Mouse (Mus musculus) forebrain, embryonic 12.5 days (tissue): Measurements from ENCODE around the gene Crtc1. TPM values are rescaled to one million over a fixed set of nuclear protein-coding genes. Genes with fewer than 3 reads are reported as not detected.

Experiments
- ATAC-seq: fragments of 200-750 bp; cut with Nextera tagmentation; 2 replicates; pipeline ENCODE4 v1.8.0; 2017; ENCODE audit warnings: moderate TSS enrichment; ENCODE audit not compliant: low FRiP score
- H3K27ac ChIP-seq: fragments of 300-500 bp; sonication (generic); 2 replicates; pipeline ENCODE4 v1.5.1; 2016; ENCODE audit warnings: mild to moderate bottlenecking
- H3K27me3 ChIP-seq: fragments of 300-500 bp; sonication (generic); 2 replicates; pipeline ENCODE4 v1.6.1; 2016; ENCODE audit warnings: mild to moderate bottlenecking
- H3K36me3 ChIP-seq: fragments of 300-500 bp; sonication (generic); replicated peaks from 2 replicates; pipeline ENCODE4 v1.6.1; 2016; ENCODE audit warnings: mild to moderate bottlenecking
- H3K4me1 ChIP-seq: fragments of 300-500 bp; sonication (generic); 2 replicates; pipeline ENCODE4 v1.6.1; 2016
- H3K4me2 ChIP-seq: fragments of 300-500 bp; sonication (generic); 2 replicates; pipeline ENCODE4 v1.6.1; 2016; ENCODE audit warnings: mild to moderate bottlenecking, moderate library complexity
- H3K4me3 ChIP-seq: fragments of 300-500 bp; sonication (generic); replicated peaks from 2 replicates; pipeline ENCODE4 v1.5.1; 2016; ENCODE audit warnings: mild to moderate bottlenecking
- H3K9ac ChIP-seq: fragments of 300-500 bp; sonication (generic); 2 replicates; pipeline ENCODE4 v1.6.1; 2016; ENCODE audit warnings: mild to moderate bottlenecking
- H3K9me3 ChIP-seq: fragments of 300-500 bp; sonication (generic); 2 replicates; pipeline ENCODE4 v1.6.1; 2016
- WGBS: fragments of 180-500 bp; shearing (Covaris S2); methylation state at CpG from one replicate; pipeline ENCODE4 v1.1.7; 2016; 5-methylcytosine and 5-hydroxymethylcytosine counted together
- polyA plus RNA-seq: library from polyadenylated mRNA; unstranded; fragments of >200 nt; fragmentation: Nextera tagmentation; extraction: Ambion mirVana; gene quantifications from 2 replicates; pipeline ENCODE4 v1.2.1, GENCODE M21; 2016

Gene Crtc1
- polyA plus RNA-seq, 1 experiment from 2014 or later: 18.3 TPM

DNA sequence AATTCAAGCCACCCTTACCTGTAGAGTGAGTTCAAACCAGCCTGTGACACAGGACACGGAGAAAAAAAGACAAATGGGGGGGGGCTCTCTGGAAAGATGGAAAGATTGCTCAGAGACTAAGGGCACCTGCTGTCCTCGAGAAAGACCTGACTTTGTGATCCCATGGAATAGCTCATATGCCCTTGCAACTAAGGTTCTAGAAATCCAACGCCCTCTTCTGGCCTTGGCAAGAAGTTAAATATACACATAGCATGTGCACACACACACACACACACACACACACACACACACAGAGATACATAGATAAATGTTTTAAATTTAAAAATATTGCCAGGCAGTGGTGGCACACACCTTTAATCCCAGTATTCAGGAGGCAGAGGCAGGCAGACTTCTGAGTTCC, 867 bp upstream of the Crtc1 start:
- H3K4me2 ChIP-seq: peak overlapping the region; percentile 65
- ATAC-seq: no peak
- peaks cover 9% of the 10 kb centered on the region; the same call in 1 of the 2 replicates for H3K27me3 ChIP-seq
- no peaks in the 10 kb centered on the region for H3K9me3 ChIP-seq
- H3K27ac ChIP-seq: peak overlapping the region; percentile 85; the same call in 1 of the 2 replicates
- H3K4me1 ChIP-seq: peaks cover 19% of the 10 kb centered on the region
- 52% methylated on average over 3 of the region's 3 CpGs for WGBS
- peak overlapping the region; percentile 58 for H3K9ac ChIP-seq
- peak overlapping the region; percentile 64 for H3K4me3 ChIP-seq
- H3K36me3 ChIP-seq: no peaks in the 10 kb centered on the region

DNA sequence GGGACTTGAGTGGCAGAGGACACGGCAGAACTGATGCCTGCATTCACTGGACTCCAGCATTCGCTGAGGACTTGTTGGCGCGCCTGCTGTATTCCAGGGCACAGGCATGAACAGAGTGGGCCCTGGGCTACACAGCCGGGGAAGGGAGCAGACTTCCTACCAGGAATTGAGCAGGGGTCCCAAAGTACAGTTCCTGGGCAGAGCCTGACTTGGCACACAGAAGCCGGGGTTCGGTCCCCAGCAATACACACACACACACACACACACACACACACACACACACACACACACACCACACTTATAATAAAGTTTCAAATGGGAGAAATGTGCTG, 435 bp upstream of the Crtc1 start:
- Histone ChIP-seq H3K9ac (peak overlapping the region; percentile 58), H3K9me3 (no peaks in the 10 kb centered on the region), H3K36me3 (no peaks in the 10 kb centered on the region), H3K4me2 (peak overlapping the region; percentile 65), H3K4me3 (peak overlapping the region; percentile 64), H3K27ac (peak overlapping the region; percentile 85), H3K27me3 (peaks cover 9% of the 10 kb centered on the region; the same call in 1 of the 2 replicates), H3K4me1 (peaks cover 19% of the 10 kb centered on the region)
- 6% methylated on average over 6 of the region's 7 CpGs for WGBS
- no peak for ATAC-seq

DNA sequence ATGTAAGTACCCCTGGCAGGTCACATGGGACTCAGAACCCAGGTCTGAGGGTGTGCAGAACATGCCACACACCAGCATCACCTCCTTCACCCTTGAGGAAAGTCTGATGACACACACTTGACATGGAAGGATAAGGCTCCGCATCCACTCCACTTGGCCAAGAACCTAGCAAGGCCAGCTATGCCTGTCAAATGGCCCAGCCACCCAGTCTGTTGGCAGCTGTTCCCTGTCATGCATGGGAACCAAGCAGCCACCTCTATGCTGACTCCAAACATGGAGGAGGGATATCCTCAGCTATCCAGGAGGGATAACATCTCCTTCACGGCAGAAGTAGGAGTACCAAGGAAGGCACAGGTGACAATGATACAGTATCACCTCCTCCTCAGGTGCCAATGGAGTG, 956 bp downstream of the Crtc1 start:
- Histone ChIP-seq H3K4me3 (peak overlapping the region; percentile 64), H3K4me2 (peak overlapping the region; percentile 65), H3K9ac (no peak overlapping the region), H3K36me3 (no peaks in the 10 kb centered on the region), H3K27ac (no peak overlapping the region), H3K9me3 (no peaks in the 10 kb centered on the region), H3K4me1 (peaks cover 19% of the 10 kb centered on the region), H3K27me3 (peaks cover 9% of the 10 kb centered on the region; the same call in 1 of the 2 replicates)
- no peak for ATAC-seq
- WGBS: 84% methylated on average over 2 of the region's 2 CpGs

DNA sequence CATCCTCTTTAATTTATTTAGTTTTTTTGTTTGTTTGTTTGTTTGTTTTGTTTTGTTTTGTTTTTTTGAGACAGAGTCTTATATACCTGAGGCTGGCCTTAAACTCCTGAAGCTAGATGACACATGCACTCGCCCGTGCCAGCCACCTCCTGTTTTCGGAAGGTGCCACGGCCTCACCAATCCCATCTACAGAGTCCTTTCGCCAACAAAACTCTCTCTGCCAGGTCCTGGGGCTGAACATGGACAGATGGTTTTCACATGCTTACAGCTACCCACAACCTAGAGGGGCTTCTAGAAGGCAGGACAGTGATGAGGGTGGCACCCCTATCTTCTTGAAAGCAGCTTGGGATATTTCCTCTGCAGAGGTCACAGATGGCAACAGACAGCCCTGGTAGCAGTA, 4.2 kb downstream of the Crtc1 start:
- Histone ChIP-seq H3K36me3 (no peaks in the 10 kb centered on the region), H3K9ac (no peak overlapping the region), H3K4me1 (peaks cover 17% of the 10 kb centered on the region), H3K27ac (no peak overlapping the region), H3K4me2 (no peak overlapping the region), H3K27me3 (no peaks in the 10 kb centered on the region), H3K4me3 (no peak overlapping the region), H3K9me3 (no peaks in the 10 kb centered on the region)
- 93% methylated on average over 5 of the region's 5 CpGs for WGBS
- ATAC-seq: no peak

DNA sequence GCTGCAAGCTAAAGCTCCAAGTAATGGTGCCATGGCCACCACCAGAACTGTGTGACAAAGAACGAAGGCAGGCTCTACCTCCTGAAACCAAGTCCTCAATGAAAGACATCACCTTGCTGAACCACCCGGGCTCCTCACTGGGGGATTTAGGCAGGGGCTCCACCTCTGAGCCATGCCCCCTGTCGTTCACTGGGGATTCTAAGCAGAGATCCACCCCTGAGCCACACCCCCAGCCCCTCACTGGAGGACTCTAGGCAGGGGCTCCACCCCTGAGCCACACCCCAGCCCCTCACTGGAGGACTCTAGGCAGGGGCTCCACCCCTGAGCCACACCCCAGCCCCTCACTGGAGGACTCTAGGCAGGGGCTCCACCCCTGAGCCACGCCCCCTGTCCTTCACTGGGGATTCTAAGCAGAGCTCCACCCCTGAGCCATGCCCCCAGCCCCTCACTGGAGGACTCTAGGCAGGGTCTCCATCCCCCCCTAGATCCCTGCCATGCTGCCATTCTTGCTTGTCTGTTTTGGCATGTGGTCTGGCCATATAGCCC, 6.3 kb downstream of the Crtc1 start:
- Histone ChIP-seq H3K4me3 (no peak overlapping the region), H3K36me3 (no peaks in the 10 kb centered on the region), H3K27ac (no peak overlapping the region), H3K27me3 (no peaks in the 10 kb centered on the region), H3K9ac (no peak overlapping the region), H3K9me3 (no peaks in the 10 kb centered on the region), H3K4me2 (no peak overlapping the region), H3K4me1 (0 out of 2 replicates have a peak, but pooled peaks cover 3% of the 10 kb centered on the region)
- ATAC-seq: no peak
- 47% methylated on average over 4 of the region's 4 CpGs for WGBS

DNA sequence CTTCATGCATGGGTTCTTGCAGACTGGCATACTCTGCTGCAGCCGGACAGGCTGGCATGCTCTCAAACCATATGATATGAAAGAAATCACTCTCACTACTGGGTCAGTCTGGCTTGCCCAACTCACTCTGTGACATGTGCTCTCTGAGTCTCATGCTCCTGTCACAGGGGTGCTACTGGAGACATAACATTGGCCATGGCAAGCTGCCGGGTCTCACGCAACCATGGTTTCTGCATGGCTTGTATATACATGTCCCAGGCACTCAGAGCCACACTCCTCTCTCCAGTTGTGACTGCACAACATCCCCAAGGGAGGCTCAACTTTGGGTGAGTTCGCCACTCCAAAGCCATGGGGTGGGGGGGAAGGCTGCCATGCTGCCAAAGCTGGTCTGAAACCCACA, 8.2 kb downstream of the Crtc1 start:
- H3K27me3 ChIP-seq: no peaks in the 10 kb centered on the region
- no peak overlapping the region for H3K4me2 ChIP-seq
- 92% methylated on average over 4 of the region's 4 CpGs for WGBS
- no peak for ATAC-seq
- H3K4me1 ChIP-seq: no peaks in the 10 kb centered on the region
- H3K4me3 ChIP-seq: no peak overlapping the region
- H3K36me3 ChIP-seq: no peaks in the 10 kb centered on the region
- H3K9me3 ChIP-seq: no peaks in the 10 kb centered on the region
- H3K9ac ChIP-seq: no peak overlapping the region
- no peak overlapping the region for H3K27ac ChIP-seq

DNA sequence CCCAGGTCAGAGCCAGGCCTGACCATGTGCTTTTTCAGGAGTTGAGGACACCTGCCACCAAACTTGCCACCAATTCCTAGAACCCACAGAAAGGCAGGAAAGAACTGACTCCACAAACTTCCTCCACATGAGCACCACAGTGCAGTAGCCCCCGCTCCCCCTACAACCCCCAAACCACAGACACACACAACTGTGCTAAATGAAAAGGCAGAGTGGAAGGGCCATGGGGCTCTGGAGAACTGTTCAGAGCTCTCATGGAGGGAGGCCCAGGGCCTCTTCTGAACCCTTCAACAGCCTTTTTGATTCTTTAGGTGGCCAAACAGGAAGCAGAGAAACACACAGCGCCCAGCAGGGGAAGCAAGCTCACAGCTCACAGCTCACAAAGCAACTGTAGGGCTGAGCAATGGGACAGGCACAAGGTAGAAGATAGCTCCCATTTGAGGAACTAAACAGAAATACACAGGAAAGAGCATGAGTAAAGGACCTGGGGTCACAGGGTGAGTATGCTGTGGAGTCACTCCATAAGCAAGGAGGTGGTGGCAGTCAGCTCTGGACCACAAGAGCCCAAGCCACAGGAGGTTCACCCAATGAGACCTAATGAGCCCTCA, 13.0 kb downstream of the Crtc1 start:
- H3K4me1 ChIP-seq: no peaks in the 10 kb centered on the region
- ATAC-seq: no peak
- no peaks in the 10 kb centered on the region for H3K9me3 ChIP-seq
- 84% methylated on average over 2 of the region's 2 CpGs for WGBS
- H3K4me2 ChIP-seq: no peak overlapping the region
- H3K9ac ChIP-seq: no peak overlapping the region
- H3K4me3 ChIP-seq: no peak overlapping the region
- H3K27me3 ChIP-seq: no peaks in the 10 kb centered on the region
- no peak overlapping the region for H3K27ac ChIP-seq
- no peaks in the 10 kb centered on the region for H3K36me3 ChIP-seq

DNA sequence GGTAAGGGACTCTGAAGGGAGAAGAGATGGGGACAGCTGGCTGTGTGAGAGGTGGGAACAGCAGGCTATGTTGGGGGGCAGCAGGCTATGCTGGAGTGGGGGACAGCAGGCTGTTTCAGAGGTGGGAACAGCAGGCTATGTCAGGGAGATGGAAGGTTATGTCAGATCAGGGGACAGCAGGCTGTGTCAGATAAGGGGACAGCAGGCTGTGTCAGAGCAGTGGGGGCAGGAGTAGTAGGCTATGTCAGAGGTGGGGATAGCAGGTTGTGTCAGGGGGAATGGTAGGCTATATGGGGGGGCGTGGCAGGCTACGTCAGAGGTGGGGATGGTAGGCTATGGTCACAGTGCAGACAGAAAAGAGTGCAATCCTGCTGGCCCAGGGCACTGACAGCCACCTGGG, 16.7 kb downstream of the Crtc1 start:
- 95% methylated on average over 2 of the region's 2 CpGs for WGBS
- no peak overlapping the region for H3K9ac ChIP-seq
- no peaks in the 10 kb centered on the region for H3K9me3 ChIP-seq
- H3K27ac ChIP-seq: no peak overlapping the region
- H3K4me1 ChIP-seq: peaks cover 15% of the 10 kb centered on the region; the same call in 1 of the 2 replicates
- H3K36me3 ChIP-seq: no peaks in the 10 kb centered on the region
- H3K4me3 ChIP-seq: no peak overlapping the region
- no peak overlapping the region for H3K4me2 ChIP-seq
- no peak for ATAC-seq
- H3K27me3 ChIP-seq: no peaks in the 10 kb centered on the region

DNA sequence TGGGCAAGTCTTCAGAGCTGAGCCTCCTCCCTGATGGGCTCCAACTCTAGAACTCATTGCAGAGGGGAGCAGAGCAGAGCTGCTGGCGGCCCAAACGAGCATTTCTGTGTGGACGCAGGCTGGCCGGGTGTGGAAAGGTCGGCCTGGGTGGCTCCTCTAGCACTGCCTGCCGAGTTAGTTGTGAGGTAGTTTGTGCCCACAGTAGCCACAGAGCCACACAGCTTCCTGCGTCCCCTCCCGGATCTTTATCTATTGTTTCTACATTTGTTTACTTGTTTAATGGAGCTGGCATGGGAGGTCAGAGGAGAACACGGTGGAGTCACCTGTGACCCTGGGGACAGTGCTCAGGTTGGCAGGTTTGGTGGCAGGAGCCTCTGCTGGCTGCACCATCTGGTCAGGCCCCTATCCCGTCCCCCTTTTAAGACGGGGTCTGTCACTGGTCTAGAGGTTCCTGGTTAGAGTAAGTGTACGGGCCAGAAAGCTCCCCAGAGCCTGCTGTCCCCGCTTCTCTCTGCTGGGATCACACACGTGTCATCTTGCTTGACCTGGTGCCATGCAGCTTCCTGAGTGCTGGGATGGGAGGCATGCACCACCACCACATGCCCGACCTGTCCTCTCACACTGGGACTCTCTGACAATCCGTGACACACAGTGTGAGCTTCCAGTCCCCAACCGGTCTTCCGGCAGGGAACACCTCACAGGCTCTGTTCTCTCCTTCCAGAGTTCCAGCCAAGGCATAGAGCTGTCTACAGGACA, 17.9 kb downstream of the Crtc1 start:
- 80% methylated on average over 18 of the region's 18 CpGs for WGBS
- no peak for ATAC-seq
- no peak overlapping the region for H3K27ac ChIP-seq

DNA sequence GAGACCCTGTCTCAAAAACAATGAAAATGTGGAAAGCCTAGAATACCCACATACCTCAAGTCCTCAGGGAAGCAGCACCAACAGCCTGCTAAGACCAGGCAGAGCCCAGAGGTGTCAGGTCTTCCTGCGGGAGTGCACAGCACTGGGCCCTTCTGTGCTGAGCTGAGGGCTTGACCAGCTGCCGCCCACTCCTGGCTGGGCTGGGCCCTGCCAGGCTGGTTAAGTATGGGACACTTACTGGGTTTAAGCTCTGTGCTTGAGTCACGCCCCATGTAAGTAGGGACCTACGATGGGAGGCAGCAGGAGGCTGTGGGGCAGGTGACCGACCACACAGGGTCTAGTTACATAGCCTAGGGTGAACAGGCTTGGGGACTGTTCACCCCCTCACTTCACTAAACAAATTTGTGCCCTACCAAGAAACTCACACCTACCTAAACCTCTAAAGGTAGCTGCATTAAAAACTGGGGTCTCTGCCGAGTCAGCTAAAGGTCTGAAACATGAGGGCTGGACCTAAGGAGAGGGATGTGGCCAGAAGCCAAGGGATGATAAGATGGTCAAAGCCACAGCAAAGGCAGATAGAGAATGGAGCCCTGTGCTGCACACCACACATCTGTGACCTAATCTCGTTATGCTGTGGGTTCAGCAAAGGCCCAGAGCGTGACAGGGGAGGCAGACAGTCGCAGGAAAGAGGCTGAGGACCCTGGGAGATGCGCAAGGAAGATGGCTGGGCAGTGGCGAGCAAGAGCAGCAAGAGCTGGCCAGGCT, 19.3 kb downstream of the Crtc1 start:
- H3K4me1 ChIP-seq: peaks cover 34% of the 10 kb centered on the region
- H3K4me2 ChIP-seq: no peak overlapping the region
- no peaks in the 10 kb centered on the region for H3K9me3 ChIP-seq
- H3K36me3 ChIP-seq: no peaks in the 10 kb centered on the region
- ATAC-seq: no peak
- no peak overlapping the region for H3K27ac ChIP-seq
- H3K9ac ChIP-seq: no peak overlapping the region
- no peaks in the 10 kb centered on the region for H3K27me3 ChIP-seq
- WGBS: 84% methylated on average over 11 of the region's 11 CpGs
- H3K4me3 ChIP-seq: no peak overlapping the region

More for the DNA sequence above, 17.9 kb downstream of the Crtc1 start:
- no peak overlapping the region for H3K4me2 ChIP-seq
- H3K9ac ChIP-seq: no peak overlapping the region
- H3K4me1 ChIP-seq: peaks cover 25% of the 10 kb centered on the region
- no peaks in the 10 kb centered on the region for H3K27me3 ChIP-seq
- no peaks in the 10 kb centered on the region for H3K9me3 ChIP-seq
- no peaks in the 10 kb centered on the region for H3K36me3 ChIP-seq
- H3K4me3 ChIP-seq: no peak overlapping the region

DNA sequence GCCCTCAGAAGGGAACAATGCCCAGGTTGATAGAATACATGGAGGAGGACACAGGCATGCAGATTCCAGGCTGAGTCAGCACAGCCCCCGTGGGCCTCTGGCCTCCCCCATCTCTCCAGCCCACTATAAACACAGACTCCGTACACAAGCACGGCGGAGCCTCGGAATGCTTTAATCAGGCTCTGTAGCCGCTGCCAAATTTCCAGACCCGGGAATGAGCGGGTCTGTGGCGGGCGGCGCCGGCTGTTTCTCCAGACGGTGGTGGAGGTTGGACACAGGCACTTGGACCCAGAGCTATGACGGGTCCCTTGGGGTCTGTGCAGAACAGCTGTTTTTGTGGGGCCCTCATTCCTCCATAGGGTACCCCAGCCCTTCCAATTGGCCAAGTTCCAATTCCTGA, 20.4 kb downstream of the Crtc1 start:
- ATAC-seq: no peak
- H3K9ac ChIP-seq: peak overlapping the region; percentile 17; the same call in 1 of the 2 replicates
- H3K4me1 ChIP-seq: peaks cover 34% of the 10 kb centered on the region
- no peak overlapping the region for H3K4me3 ChIP-seq
- no peaks in the 10 kb centered on the region for H3K9me3 ChIP-seq
- H3K4me2 ChIP-seq: no peak overlapping the region
- no peak overlapping the region for H3K27ac ChIP-seq
- 82% methylated on average over 14 of the region's 14 CpGs for WGBS
- peaks cover 5% of the 10 kb centered on the region; the same call in 1 of the 2 replicates for H3K36me3 ChIP-seq
- no peaks in the 10 kb centered on the region for H3K27me3 ChIP-seq

DNA sequence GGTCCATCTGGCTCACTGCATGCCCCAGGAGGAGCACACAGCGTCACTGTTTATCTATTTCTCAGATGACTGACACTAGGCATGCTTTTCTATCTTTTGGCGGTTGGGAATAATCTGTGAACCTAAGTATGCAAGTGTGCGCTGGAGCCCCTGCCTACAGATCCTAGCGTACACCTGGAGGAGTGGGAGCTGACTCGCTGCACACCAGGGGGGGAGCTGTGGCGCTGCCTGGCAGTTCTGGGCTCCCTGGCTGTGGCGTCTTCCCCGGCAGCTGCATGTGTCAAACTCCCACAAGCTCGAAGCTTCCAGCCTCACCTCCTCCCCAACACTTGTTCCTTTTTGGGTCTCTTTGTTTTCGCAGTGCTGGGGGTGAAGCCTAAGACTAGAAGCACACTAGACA, 21.5 kb downstream of the Crtc1 start:
- Histone ChIP-seq H3K4me3 (no peak overlapping the region), H3K9ac (no peak overlapping the region), H3K9me3 (no peaks in the 10 kb centered on the region), H3K36me3 (peaks cover 8% of the 10 kb centered on the region; the same call in 1 of the 2 replicates), H3K4me1 (peaks cover 34% of the 10 kb centered on the region), H3K27ac (no peak overlapping the region), H3K4me2 (no peak overlapping the region), H3K27me3 (no peaks in the 10 kb centered on the region)
- no peak for ATAC-seq
- 39% methylated on average over 10 of the region's 10 CpGs for WGBS
